Mouse (Mus musculus): ENCODE results near the gene Scp2.

DNA sequence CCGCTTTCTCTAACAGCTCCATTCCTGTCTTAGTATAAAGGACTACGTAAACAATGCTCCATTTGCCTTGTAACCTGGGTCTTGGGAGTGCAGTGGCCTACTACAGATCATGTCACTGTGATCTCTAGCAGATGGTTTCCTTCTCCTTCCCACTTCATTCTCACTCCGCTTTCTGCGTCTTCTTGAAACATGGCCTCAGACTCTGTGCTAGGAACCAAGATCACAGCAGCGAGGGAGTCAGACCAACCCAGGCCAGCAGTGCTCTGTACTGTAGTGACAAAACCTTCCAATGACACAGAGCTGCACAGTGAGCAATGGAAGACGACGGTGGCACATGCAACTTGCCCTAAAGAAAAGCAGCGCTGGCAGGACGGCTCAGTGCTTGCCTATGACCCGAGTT, 88.9 kb downstream of the Scp2 start:
- no peak for TF ChIP-seq CTCF (IDR thresholded peaks at IDR 0.05; ENCODE audit: low read depth)
- TF ChIP-seq EP300 (IDR thresholded peaks at IDR 0.05; ENCODE audit: low read depth), result no peak

Data from heart, postnatal 0 days (tissue).